ENCODE assay signal across 8 mouse cellular contexts in genomic region chr7:123084708-123085107, GRCm38 (mm10). TPM values are rescaled to one million over a fixed set of nuclear protein-coding genes. Genes with fewer than 3 reads are reported as not detected.
A peak's percentile ranks its signal among the peaks of the same experiment; 100 is the strongest.
DNase-seq lines count a peak whose midpoint lies in the region; ATAC-seq and TF ChIP-seq lines count a peak whose summit lies in the region.

No protein-coding gene starts in this region.

- no peaks in the 10 kb centered on the region for H3K36me3 ChIP-seq in forebrain, embryonic 15.5 days
- H3K36me3 ChIP-seq in intestine, postnatal 0 days (ENCODE audit: control insufficient read depth, insufficient read depth): no peaks in the 10 kb centered on the region

- no peaks in the 10 kb centered on the region for H3K9me3 ChIP-seq in forebrain, embryonic 15.5 days
- no peaks in the 10 kb centered on the region for H3K9me3 ChIP-seq in intestine, postnatal 0 days (ENCODE audit: control insufficient read depth)

- peak overlapping the region; percentile 54 for H3K4me2 ChIP-seq in forebrain, embryonic 15.5 days (replicated peaks)
- H3K4me2 ChIP-seq in intestine, postnatal 0 days (replicated peaks; ENCODE audit: low read depth): peak overlapping the region; percentile 2

- H3K4me1 ChIP-seq in forebrain, embryonic 15.5 days: peaks cover 31% of the 10 kb centered on the region
- no peaks in the 10 kb centered on the region for H3K4me1 ChIP-seq in intestine, postnatal 0 days (replicated peaks; ENCODE audit: control insufficient read depth, insufficient read depth, low read length)

- ATAC-seq in CD4-positive, CD25-positive, alpha-beta regulatory T cell, adult 4 months: peak; percentile 91
- peak; percentile 65 for ATAC-seq in forebrain, embryonic 15.5 days (replicated peaks)
- ATAC-seq in intestine, postnatal 0 days: no peak; the same call in 1 of the 2 replicates

- no peak for TF ChIP-seq CTCF in intestine, postnatal 0 days (IDR thresholded peaks at IDR 0.05; ENCODE audit: low read depth)

- no peaks in the 10 kb centered on the region for H3K27me3 ChIP-seq in forebrain, embryonic 15.5 days
- H3K27me3 ChIP-seq in intestine, postnatal 0 days (replicated peaks; ENCODE audit: control insufficient read depth, insufficient read depth, low read length): no peaks in the 10 kb centered on the region

- H3K4me3 ChIP-seq in forebrain, embryonic 15.5 days: peak overlapping the region; percentile 25
- H3K4me3 ChIP-seq in intestine, postnatal 0 days (ENCODE audit: low read depth, low read length): no peak overlapping the region

- 11% methylated on average over 13 of the region's 13 CpGs for WGBS in forebrain, embryonic 15.5 days
- 22% methylated on average over 13 of the region's 13 CpGs for WGBS in intestine, postnatal 0 days

- peak overlapping the region; percentile 92 for H3K27ac ChIP-seq in forebrain, embryonic 15.5 days (replicated peaks)
- H3K27ac ChIP-seq in intestine, postnatal 0 days (ENCODE audit: low read depth, low read length): no peak overlapping the region

- H3K9ac ChIP-seq in forebrain, embryonic 15.5 days (replicated peaks): no peak overlapping the region
- H3K9ac ChIP-seq in intestine, postnatal 0 days (ENCODE audit: low read depth, low read length): no peak overlapping the region

- peak; percentile 51 for DNase-seq in cerebellum, postnatal 10 days
- no peak for DNase-seq in cerebellum, adult 9-10 months
- peak; percentile 18 for DNase-seq in lung, postnatal 25 days (ENCODE audit: low spot score)
- DNase-seq in right cerebral cortex, postnatal 25 days: peak; percentile 29
- no peak for DNase-seq in urinary bladder, adult 18-20 months (ENCODE audit: low spot score in 2 of 2)

RNA-seq across cellular contexts. Expression of gene Tnrc6a, which starts 39.0 kb away (rescaled TPM):
- polyA plus RNA-seq in CD4-positive, CD25-positive, alpha-beta regulatory T cell, adult 4 months (2017; shearing (Covaris generic)): 100 to 1,000 TPM in 1 of 2 experiments, 10 to 100 TPM in 1; 41.3 to 135 TPM
- polyA plus RNA-seq in forebrain, embryonic 15.5 days (2015; fragmentation: Nextera tagmentation; extraction: Ambion mirVana): 52.7 and 54.7 TPM in 2 replicates
- 42.0 and 55.0 TPM in 2 replicates for polyA plus RNA-seq in intestine, postnatal 0 days (2015; fragmentation: Nextera tagmentation; extraction: Ambion mirVana)

Comparison
In these comparisons a context has a peak if more than half of its experiments do, and no peak if none do; other contexts are left out.
1. DNase-seq: peak in cerebellum, postnatal 10 days (2 of 2), lung, postnatal 25 days (single experiment) and right cerebral cortex, postnatal 25 days (single experiment); none in cerebellum, adult 9-10 months (single experiment) and urinary bladder, adult 18-20 months (0 of 2).